Mouse (Mus musculus): Measurements from ENCODE around the gene Dnajc8.

DNA sequence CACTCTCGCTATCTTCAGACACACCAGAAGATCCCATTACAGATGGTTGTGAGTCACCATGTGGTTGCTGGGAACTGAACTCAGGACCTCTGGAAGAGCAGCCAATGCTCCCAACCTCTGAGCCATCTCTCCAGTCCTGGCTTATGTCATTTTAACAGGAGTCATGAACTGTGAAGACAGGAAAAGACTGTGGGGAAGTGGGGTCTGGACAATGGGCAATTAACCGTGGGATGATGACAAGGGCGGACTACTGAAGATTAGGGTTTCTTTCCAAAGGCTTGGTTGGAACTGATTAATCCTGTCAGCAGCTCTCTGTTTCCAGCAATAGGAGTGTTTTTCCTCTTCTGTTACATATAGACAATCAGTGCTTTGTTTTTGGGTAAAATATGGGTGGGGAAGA lies 64.4 kb downstream of the Dnajc8 start:
- TF ChIP-seq GATA1 (IDR thresholded peaks at IDR 0.05; ENCODE audit: borderline replicate concordance, low read length) (no peak), FLI1 (IDR thresholded peaks at IDR 0.05; ENCODE audit: low read length) (no peak)

All from megakaryocyte, embryonic 14.5 days (primary cell).